Mouse (Mus musculus): Measurements from ENCODE around the gene Spop. TPM values are rescaled to one million over a fixed set of nuclear protein-coding genes. Genes with fewer than 3 reads are reported as not detected.
A peak's percentile ranks its signal among the peaks of the same experiment; 100 is the strongest.

The Spop gene
- total and polyA plus RNA-seq, 3 experiments, result 28.8 to 70.5 (median 29.2) TPM

DNA sequence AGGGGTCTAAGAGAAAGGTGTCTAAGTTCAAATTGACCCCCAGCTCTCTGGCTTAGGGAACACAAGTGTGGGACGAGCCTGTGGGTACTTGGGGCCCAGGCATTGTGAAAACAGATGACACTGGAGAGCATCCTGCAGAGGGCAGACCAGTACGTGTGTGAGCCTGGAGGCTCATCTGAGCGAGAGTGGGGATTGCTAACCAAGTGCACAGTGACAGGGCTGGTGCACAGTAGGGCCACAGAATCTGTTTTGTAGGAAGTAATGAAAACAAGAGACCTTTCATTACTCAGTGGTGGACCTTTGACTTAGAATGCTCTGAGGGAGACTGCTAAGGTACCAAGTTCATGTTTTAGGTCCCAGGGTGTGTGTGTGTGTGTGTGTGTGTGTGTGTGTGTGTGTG, 106.1 kb downstream of the Spop start:
- Histone ChIP-seq H3K4me1 (ENCODE audit: insufficient read depth, low read depth, low read length) (peaks cover 20% of the 10 kb centered on the region), H3K4me3 (ENCODE audit: low read depth, low read length) (no peak overlapping the region; the same call in 1 of the 2 replicates), H3K27me3 (ENCODE audit: insufficient read depth, low read length) (peaks cover 59% of the 10 kb centered on the region), H3K36me3 (replicated peaks) (no peaks in the 10 kb centered on the region), H3K9me3 (replicated peaks) (no peaks in the 10 kb centered on the region)
- TF ChIP-seq POLR2AphosphoS5 (IDR thresholded peaks at IDR 0.05; ENCODE audit: insufficient replicate concordance, low read depth, low read length) (no peak), GATA2 (IDR thresholded peaks at IDR 0.05; ENCODE audit: borderline replicate concordance, low read depth, low read length) (no peak), TAL1 (conservative IDR thresholded peaks at IDR 0.05; ENCODE audit: low read depth, low read length) (no peak), CTCF (IDR thresholded peaks at IDR 0.05; ENCODE audit: low read depth, low read length) (no peak), GATA1 (IDR thresholded peaks at IDR 0.05; ENCODE audit: borderline replicate concordance, low read length) (no peak)
- DNase-seq (ENCODE audit: low spot score) (no peak), ATAC-seq (ENCODE audit: extremely low read depth, insufficient number of reproducible peaks, low FRiP score, poor library complexity, severe bottlenecking) (no peak)

DNA sequence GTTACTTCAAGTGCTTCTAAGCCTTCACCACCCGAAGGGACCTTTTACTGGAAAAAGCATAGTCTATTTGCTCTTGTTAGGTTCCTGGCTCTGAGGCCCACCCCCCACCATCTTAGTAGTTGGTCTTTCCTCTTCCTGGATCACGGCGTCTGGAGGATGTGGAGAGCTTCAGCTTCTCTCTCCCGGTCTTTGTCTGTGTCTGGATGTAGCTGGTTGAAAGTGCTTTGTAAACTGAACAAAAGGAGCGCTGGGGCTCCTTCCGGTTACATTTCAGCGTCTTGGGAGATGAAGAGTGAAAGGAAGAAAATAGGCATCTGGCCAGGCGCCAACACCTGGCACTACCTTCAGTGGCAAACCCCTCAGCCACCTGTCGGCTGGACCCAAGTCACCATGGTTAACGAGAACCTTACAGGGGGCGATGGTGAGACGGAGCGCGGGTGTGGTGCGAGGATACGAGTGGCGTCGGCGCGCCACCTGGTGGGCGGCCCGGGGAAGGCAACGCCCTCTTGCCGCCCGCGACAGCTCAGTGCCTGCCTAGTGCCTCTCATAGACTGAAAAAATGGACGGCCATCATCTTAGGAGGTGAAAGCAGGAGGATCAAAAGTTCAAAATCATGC, 106.7 kb downstream of the Spop start:
- Histone ChIP-seq H3K9me3 (replicated peaks) (no peaks in the 10 kb centered on the region), H3K36me3 (replicated peaks) (no peaks in the 10 kb centered on the region), H3K4me3 (ENCODE audit: low read depth, low read length) (peak overlapping the region; percentile 64; the same call in 1 of the 2 replicates), H3K4me1 (ENCODE audit: insufficient read depth, low read depth, low read length) (peaks cover 20% of the 10 kb centered on the region), H3K27me3 (ENCODE audit: insufficient read depth, low read length) (peaks cover 56% of the 10 kb centered on the region)
- TF ChIP-seq CTCF (IDR thresholded peaks at IDR 0.05; ENCODE audit: low read depth, low read length), result peak; percentile 96
- TF ChIP-seq GATA2 (IDR thresholded peaks at IDR 0.05; ENCODE audit: borderline replicate concordance, low read depth, low read length), result no peak
- no peak for TF ChIP-seq POLR2AphosphoS5 (IDR thresholded peaks at IDR 0.05; ENCODE audit: insufficient replicate concordance, low read depth, low read length)
- no peak for ATAC-seq (ENCODE audit: extremely low read depth, insufficient number of reproducible peaks, low FRiP score, poor library complexity, severe bottlenecking)
- DNase-seq (ENCODE audit: low spot score), result peak; percentile 82

GRCm38 (mm10) chr11:95521563-95521962, 107.7 kb downstream of the Spop start:
- H3K4me3 ChIP-seq (ENCODE audit: low read depth, low read length), result no peak overlapping the region
- ATAC-seq (ENCODE audit: extremely low read depth, insufficient number of reproducible peaks, low FRiP score, poor library complexity, severe bottlenecking) (no peak), DNase-seq (ENCODE audit: low spot score) (peak; percentile 44)

GRCm38 (mm10) chr11:95527307-95527706, 113.4 kb downstream of the Spop start:
- Histone ChIP-seq H3K4me1 (ENCODE audit: insufficient read depth, low read depth, low read length) (no peaks in the 10 kb centered on the region), H3K4me3 (ENCODE audit: low read depth, low read length) (no peak overlapping the region), H3K9me3 (replicated peaks) (no peaks in the 10 kb centered on the region), H3K27me3 (ENCODE audit: insufficient read depth, low read length) (peaks cover 40% of the 10 kb centered on the region), H3K36me3 (replicated peaks) (no peaks in the 10 kb centered on the region)
- TF ChIP-seq GATA2 (IDR thresholded peaks at IDR 0.05; ENCODE audit: borderline replicate concordance, low read depth, low read length) (no peak), GATA1 (IDR thresholded peaks at IDR 0.05; ENCODE audit: borderline replicate concordance, low read length) (no peak), CTCF (IDR thresholded peaks at IDR 0.05; ENCODE audit: low read depth, low read length) (no peak), POLR2AphosphoS5 (IDR thresholded peaks at IDR 0.05; ENCODE audit: insufficient replicate concordance, low read depth, low read length) (no peak), TAL1 (conservative IDR thresholded peaks at IDR 0.05; ENCODE audit: low read depth, low read length) (no peak)
- DNase-seq (ENCODE audit: low spot score), result no peak
- no peak for ATAC-seq (ENCODE audit: extremely low read depth, insufficient number of reproducible peaks, low FRiP score, poor library complexity, severe bottlenecking)

More at GRCm38 (mm10) chr11:95521563-95521962, 107.7 kb downstream of the Spop start:
- no peaks in the 10 kb centered on the region for H3K36me3 ChIP-seq (replicated peaks)
- peaks cover 20% of the 10 kb centered on the region for H3K4me1 ChIP-seq (ENCODE audit: insufficient read depth, low read depth, low read length)
- TF ChIP-seq POLR2AphosphoS5 (IDR thresholded peaks at IDR 0.05; ENCODE audit: insufficient replicate concordance, low read depth, low read length), result no peak
- peak; percentile 65 for TF ChIP-seq CTCF (IDR thresholded peaks at IDR 0.05; ENCODE audit: low read depth, low read length)
- no peaks in the 10 kb centered on the region for H3K9me3 ChIP-seq (replicated peaks)
- peaks cover 47% of the 10 kb centered on the region for H3K27me3 ChIP-seq (ENCODE audit: insufficient read depth, low read length)

DNA sequence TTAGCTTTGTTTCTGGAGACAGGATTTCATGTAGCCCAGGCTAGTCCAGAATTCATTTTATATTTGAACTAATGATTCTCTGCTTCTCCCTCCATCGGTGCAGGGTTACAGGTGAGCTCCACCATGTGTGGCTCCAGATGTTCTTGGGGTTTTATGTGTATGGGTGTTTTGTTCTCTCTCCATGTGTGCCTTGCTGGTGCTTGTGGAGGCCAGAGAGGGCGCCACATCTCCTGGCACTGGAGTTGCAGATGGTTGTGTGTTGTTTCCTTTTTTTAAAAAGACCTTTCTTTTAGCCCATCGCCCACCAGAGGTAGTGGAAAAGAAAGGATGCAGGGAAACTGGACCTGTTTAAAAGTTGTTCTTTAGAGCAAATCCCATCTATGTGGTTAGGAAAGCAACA, 114.4 kb downstream of the Spop start:
- no peak for DNase-seq (ENCODE audit: low spot score)
- Histone ChIP-seq H3K4me3 (ENCODE audit: low read depth, low read length) (no peak overlapping the region), H3K36me3 (replicated peaks) (no peaks in the 10 kb centered on the region), H3K27me3 (ENCODE audit: insufficient read depth, low read length) (peaks cover 31% of the 10 kb centered on the region), H3K4me1 (ENCODE audit: insufficient read depth, low read depth, low read length) (no peaks in the 10 kb centered on the region), H3K9me3 (replicated peaks) (no peaks in the 10 kb centered on the region)
- TF ChIP-seq POLR2AphosphoS5 (IDR thresholded peaks at IDR 0.05; ENCODE audit: insufficient replicate concordance, low read depth, low read length) (no peak), GATA1 (IDR thresholded peaks at IDR 0.05; ENCODE audit: borderline replicate concordance, low read length) (no peak), CTCF (IDR thresholded peaks at IDR 0.05; ENCODE audit: low read depth, low read length) (no peak), GATA2 (IDR thresholded peaks at IDR 0.05; ENCODE audit: borderline replicate concordance, low read depth, low read length) (no peak), TAL1 (conservative IDR thresholded peaks at IDR 0.05; ENCODE audit: low read depth, low read length) (no peak)
- no peak for ATAC-seq (ENCODE audit: extremely low read depth, insufficient number of reproducible peaks, low FRiP score, poor library complexity, severe bottlenecking)

- ATAC-seq (ENCODE audit: extremely low read depth, insufficient number of reproducible peaks, low FRiP score, poor library complexity, severe bottlenecking) (no peak), DNase-seq (ENCODE audit: low spot score) (no peak)
- Histone ChIP-seq H3K36me3 (replicated peaks) (no peaks in the 10 kb centered on the region), H3K4me1 (ENCODE audit: insufficient read depth, low read depth, low read length) (peaks cover 4% of the 10 kb centered on the region; the same call in 1 of the 2 replicates), H3K27me3 (ENCODE audit: insufficient read depth, low read length) (peaks cover 13% of the 10 kb centered on the region), H3K4me3 (ENCODE audit: low read depth, low read length) (no peak overlapping the region), H3K9me3 (replicated peaks) (peaks cover 6% of the 10 kb centered on the region)
- no peak for TF ChIP-seq GATA1 (IDR thresholded peaks at IDR 0.05; ENCODE audit: borderline replicate concordance, low read length)
Measured at GRCm38 (mm10) chr11:95532353-95533072, 118.6 kb downstream of the Spop start.

Data from G1E (cell line).